Mouse (Mus musculus) ovary, postnatal 36 days (tissue): ENCODE measurements around the gene Akt2.
A peak's percentile ranks its signal among the peaks of the same experiment; 100 is the strongest.

Source experiments
- DNase-seq: peaks from one replicate; pipeline ENCODE4 v3.0.0; 2022; ENCODE audit warnings: low spot score, mixed read lengths

The Akt2 gene

DNA sequence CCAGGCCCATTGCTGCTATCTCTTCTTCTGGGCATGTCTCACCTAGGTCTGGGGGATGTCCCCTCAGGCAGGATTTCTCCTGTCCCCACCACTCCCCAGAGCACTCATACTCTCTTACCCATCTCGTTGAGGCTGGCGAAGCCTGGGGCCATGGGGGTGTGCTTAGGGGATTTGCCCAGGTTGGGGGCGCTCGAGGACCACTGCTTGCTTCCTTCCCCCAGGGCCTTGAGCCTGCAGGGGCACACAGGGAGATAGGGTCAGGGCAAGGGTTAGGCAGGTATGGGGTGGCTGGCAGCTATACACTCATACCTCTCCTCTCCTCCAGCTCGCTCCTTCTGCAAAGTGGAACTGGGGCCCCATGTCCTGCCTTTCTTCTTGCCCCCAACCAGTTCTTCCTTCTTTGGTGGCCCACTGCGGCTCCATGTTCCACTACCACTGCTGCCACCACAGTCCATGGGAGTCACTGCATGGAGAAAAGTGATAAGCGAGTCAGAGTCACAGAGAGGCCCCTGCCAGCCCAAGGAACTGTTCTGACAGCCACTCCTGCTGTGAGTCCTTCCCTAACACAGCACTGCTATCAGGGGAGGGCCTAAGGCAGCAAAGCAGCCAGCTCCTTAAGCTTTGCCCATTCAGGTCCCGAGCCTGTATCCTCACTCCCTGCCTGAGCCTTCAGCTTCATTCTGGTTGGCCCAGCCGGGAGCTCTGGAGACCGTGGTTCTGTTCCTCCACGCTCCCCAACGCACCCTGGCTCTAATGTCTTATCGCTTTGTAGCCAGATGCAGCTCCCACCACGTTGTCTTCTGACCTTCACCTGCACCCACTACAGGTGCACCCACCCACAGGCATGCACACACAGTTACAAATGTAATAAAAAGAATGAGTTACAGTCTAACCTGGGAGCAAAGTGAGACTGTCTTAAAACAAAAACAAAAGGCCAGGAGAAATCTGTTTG lies 67.6 kb downstream of the Akt2 start:
- DNase-seq, result no peak

DNA sequence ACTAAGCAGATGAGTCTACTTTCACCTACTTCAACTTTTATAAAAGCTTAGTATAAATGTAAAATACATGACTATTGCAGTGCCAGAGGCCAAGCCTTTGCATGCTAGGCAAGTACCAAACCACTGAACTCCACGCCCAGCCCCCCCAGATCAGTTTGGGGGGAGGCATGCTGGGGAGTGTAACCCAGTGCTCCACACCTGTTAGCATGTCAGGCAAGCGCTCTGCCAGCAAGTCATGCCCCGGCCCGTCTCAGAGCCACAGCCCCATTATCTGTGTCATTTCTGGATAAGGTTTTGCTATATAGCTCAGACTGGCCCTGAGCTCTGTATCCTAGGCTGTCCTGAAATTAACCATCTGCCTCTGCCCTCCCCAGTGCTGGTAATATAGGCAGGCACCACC lies 70.7 kb downstream of the Akt2 start:
- no peak for DNase-seq

DNA sequence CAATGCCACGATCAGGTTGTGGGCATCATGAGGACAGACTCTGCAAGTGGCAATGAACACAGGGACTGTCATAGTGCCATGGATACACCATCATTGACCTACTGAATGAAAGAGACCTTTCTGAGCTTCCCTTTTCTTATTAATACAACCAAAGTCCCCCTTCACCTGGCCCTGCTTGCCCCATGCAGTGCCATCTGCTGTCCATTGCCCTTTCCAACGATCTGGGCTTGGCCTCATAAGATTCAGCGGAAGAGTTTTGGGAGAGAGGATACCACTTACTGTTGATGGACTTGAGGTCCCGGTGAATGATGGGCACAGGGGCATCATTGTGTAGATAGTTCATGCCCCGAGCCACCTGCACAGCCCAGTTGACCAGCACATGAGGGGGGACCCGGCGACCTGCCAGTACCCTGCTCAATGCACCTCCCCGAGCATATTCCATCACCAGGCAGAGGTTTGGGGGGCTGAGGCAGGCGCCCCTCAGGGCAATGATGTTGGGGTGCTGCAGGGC lies 81.8 kb downstream of the Akt2 start:
- DNase-seq, result no peak

DNA sequence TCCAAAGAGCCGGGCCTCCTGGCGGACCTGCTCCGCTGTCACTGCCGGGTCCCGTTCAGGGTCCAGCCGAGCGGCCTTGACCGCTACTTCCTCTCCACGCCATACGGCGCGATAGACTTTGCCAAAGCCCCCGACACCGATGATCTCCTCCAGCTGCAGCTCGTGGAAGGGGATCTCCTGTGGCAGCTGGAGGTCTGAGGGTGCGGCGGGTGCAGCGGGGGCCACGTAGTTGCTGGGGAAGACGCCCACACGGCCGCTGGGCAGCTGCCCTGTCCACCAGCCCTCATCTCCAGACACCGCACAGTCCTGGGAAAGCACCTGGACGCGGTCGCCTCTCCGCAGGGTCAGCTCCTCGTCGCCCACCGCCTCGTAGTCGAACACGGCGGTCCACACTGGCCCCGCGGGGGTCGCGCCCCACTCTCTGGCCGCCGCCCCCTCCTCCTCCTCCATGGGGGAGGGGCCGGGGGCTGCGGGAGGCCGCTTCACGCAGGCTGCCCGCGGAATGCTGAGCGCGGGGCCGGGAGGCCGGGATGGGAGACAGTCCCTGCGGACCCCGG lies 82.3 kb downstream of the Akt2 start:
- DNase-seq, result peak; percentile 24

DNA sequence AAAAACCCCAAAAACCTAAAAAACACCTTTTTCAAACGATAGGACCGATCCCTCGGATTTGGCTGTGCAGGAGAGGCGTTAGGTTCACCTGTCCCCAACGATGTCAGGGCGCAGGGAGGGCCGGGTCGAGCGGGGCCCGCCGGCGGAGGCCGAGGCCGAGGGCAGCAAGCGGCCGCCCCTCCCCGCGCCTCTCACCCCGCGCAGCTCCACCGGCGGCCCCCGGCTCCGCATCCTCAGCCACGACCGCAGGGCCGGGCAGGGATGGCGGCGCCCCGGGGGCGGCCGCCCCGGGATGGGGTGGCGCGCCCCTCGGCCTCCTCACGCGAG lies 82.8 kb downstream of the Akt2 start:
- no peak for DNase-seq

DNA sequence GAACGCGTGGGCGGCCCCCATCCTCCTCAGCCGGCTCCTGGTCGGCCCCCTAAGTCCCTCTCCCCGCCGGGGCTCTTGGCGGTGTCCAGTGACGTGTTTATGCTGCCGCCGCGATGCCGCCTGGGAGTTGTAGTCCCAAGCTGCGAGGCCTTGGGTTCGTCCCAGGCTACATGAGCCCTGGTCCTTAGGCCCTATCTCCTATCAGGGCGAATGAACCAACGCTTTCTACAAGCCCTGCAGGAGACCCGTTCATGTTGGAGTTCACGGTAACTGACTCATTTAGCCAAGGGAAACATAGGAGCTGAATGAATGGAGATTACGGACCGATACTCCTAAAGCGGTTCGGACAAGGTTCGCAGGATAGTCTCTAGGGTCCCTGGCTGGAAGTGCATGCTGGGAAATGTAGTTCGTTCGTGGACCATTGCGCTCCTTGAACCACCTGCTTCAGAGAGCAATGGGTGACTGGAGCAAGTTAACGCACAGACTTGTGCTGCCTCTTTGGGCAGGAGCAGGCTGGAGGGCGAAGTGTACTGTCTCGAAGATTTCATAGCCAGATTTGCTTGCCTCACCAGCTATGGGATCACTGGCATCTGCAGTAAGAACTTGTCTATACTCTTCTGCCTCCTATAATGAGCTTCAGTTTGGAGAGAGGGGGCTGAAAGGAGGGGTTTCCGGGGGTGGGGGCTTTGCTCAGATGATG lies 83.3 kb downstream of the Akt2 start, which contains the start of gene Map3k10:
TSS of gene Map3k10 (minus strand) at position 77 of the 700 bp plus-strand sequence.
- peak; percentile 91 for DNase-seq

DNA sequence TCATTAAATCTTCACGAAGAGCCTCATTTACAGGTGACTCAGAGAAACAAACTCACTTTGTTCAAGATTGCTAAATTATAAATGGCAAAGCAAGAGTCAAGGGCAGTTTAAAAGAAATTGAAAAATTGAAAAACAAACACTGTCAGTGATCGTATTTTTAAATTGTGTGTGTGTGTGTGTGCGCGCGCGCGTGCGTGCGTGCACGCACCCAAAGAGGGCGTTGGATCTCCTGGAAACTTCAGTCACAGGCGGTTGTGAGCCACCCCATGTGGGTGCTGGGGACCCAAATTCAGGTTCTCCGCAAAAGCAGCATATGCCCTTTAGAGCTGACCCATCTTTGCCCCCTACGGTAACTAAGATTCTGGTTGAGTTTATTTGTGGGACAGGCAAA lies 83.9 kb downstream of the Akt2 start:
- DNase-seq, result no peak

DNA sequence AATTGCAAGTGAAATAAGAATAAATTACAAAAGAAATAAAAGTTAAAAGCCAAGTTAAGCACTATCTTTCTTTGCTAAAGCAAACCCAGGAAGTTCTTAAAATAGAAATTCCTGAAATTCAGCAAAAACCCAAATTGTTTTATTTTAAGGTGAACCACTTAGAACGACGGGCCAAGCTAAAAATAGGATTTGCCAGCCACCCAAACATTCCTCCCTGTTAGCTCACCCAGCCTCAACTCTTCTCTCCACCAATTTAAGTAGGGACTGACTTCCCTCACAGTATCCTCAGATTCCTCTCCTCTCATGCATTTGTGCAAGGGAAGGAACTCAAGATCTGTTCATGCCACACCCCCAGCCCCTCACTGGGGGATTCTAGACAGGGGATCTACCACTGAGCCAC lies 91.9 kb downstream of the Akt2 start:
- no peak for DNase-seq

DNA sequence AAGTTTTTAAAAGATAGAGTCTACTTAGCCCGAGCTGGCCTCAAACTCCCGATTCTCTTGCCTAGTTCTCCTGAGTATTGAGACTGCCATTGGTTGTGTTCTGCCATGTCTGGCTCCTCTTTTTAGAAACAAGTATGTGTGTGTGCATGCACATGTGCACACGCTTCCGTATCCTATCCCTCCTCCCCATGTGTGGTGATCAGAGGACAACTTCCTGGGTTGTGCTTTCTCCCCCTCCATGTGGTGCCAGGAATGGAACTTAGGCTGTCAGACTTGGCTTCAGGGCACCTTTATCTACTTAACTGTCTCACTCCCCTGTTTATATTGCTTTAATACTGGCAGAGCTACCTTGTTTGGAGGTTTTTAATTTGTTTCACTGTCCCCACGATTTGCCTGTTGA lies 93.9 kb downstream of the Akt2 start:
- no peak for DNase-seq

DNA sequence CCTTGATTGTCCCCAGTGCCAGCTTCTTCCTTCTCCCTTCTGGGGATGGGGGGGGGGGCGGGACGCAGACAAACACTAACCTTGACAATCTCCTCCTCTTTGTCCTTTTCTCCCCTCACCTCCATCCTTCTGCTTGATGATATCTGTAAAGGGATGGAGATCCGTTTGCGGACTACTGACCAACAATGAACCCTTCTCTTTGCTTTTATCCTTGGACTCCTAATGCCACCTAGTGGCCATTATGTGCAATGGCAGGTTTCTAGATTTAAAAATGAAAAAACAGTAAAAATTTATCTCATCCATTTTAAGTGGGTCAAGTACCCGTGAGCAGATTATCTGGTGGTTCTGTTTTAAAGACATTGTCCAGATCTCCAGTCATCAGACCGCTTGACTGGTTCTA lies 94.3 kb downstream of the Akt2 start:
- no peak for DNase-seq

DNA sequence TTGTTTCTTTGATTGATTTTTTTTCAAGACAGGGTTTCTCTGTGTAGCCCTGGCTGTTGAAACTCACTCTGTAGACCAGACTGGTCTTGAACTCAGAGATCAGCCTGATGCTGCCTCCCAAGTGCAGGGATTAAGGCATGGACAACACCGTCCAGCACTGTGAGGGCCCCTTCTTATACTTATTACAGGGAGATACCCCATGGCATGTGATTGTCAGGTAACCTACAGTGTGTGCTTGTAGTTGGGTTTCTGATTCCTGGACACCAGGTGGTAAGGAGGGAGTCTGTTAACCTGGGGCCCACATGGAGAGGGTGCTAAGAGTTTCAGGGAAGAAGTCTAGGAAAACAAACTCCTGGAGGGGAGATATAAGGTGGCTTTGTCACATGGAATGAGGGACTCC lies 95.7 kb downstream of the Akt2 start:
- DNase-seq, result no peak

DNA sequence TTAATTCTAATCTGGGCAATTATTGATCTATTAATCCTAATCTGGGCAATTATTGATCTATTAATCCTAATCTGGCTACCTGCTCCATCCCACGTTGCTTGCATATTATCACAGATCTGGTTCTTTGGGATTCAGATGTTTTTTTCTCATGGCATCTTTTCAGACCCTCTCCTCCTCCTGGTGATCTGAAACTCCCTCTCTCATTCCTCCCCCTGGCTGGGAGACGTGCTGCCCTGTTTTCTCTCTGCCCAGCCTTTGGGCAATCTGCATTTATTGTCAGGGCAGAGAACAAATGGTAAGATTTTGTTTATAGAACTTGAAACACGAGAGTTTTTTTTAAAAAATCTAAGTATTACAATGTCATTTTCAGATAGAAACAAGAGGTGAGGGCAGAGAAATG lies 96.5 kb downstream of the Akt2 start:
- DNase-seq, result no peak

DNA sequence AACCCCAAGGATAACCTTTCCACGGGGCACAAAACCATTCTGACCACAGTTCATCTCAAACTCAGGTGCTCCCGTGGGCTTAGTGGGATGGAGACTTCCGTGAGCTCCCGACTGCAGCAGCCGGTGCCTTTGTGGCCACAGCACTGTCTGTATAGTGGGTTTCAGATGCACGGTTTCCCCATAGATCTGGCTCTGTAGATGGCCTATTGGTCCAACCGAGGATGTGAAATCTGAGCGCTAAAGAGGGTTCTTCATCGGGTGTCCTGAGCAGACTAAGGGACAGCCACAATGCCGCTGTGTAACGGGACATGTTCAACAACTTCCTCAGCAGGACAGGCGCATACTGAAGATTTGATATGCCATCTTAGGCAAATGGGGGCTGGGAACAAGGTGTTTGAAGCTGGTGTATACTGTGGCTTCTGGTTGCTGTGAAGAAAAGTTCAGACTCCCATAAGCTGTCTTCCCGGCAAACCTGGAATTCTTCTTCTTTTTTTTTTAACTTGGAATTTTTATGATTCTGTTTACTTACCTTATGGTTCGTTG lies 97.0 kb downstream of the Akt2 start:
- DNase-seq, result no peak

DNA sequence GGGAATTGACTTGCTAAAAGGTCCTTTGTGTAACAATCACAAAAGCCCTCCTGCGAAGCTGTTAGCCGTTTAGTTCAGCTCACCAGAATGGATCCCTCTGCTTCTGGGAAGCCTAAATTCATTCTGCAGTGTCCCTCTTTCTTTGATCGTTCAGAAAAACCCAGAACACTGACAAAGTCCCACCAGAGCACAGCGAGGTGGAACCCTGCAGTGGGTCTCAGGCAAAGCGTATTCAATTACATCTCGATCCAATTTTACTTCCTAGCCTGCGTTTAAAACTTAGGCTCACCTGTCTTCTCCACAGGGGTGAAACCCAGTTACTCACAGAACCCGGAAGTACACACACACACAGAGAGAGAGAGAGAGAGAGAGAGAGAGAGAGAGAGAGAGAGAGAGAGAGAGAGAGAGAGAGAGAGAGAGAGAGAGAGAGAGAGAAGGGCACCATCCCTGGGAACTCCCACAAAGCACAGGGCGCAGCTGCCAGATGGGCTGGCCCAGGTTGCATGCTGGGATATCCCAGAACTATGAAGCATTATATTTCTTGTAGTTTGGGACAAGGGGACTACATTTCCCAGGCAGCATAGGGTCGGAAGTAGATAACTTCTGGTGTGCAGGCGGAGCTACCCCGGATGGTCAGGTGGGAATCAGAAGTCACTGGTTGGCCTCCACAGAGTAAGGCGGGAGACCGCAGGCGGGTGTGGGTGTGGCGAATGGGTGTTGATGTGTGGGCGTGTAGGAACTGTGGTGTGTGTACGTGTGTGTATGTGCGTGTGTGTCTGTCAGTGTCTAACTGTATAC lies 97.7 kb downstream of the Akt2 start, which contains the start of gene Zfp607b:
TSS of gene Zfp607b (plus strand) at position 526 of the 798 bp plus-strand sequence.
- peak; percentile 84 for DNase-seq
